Mouse (Mus musculus) E14TG2a.4 (cell line): ENCODE measurements at regions not wholly inside any gene's neighbourhood (a gene's known extent, or its start where the extent isn't known, plus 50 kb on each side); places are given as distances from the start of the nearest gene placed in this dataset.

Experiments
- CTCF ChIP-seq: conservative IDR thresholded peaks from 2 replicates; pipeline ENCODE4 v1.5.1; 2014; ENCODE audit warnings: low read length
- NANOG ChIP-seq: IDR thresholded peaks from 2 replicates; pipeline ENCODE4 v1.6.1; 2014; ENCODE audit warnings: borderline replicate concordance, low read length, mixed read lengths
- POU5F1 ChIP-seq: IDR thresholded peaks from 2 replicates; pipeline ENCODE4 v1.6.1; 2014; ENCODE audit warnings: low read length, borderline replicate concordance

DNA sequence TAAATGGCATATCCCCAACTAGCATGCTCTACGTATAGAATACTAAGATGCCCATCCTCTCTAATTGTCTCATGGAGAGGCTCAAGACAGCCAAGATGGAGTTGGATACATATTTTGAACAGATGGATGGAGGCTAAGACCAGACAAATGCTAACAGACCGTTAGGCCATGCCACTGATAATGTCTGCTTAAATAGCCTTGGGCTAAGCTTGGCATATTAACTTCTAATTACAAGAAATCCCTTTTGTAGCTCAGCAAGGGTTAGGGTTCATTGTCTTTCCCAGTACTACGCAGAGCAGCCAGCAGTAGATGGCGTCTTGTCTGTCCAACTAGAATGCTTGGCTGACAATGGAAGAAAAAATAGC, 113.0 kb upstream of the Gnpda2 start:
- no peak for TF ChIP-seq CTCF
- TF ChIP-seq POU5F1 = no peak
- TF ChIP-seq NANOG = no peak
